16 mouse cellular contexts compared by ENCODE assay signal in the genomic region with DNA sequence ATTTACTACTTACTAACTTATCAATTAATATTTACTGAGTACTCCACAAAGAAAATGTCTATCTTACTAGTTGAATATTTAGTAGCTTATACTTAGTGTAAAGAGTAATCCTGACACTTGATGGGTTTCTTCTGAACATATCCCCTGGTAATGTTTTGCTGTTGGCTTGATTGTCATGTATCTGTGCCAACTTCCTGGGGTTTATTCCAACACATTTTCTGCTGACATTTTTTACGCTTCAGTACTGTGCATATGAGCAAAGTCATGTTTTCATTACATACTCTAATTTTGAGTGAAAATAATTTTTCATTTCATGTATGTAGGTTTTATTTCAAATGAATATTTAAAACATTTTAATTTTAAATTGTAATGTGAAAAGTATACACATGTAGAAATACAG. TPM values are rescaled to one million over a fixed set of nuclear protein-coding genes. Genes with fewer than 3 reads are reported as not detected.
"Had no signal": no experiment of that assay in that cellular context is flagged by ENCODE, and none has a peak within 500 bp of the region (broad histone marks: within the 10 kb centered on the region; RNA-seq: fewer than 3 reads in every experiment).

No protein-coding gene starts in this region.

- H3K4me3 ChIP-seq: layer of hippocampus, adult 2 months; limb, embryonic 12.5 days; midbrain, embryonic 13.5 days; neural tube, embryonic 12.5 days had no signal

- H3K27me3 ChIP-seq: limb, embryonic 12.5 days; midbrain, embryonic 13.5 days; neural tube, embryonic 12.5 days had no signal

- H3K4me1 ChIP-seq: limb, embryonic 12.5 days; midbrain, embryonic 13.5 days; neural tube, embryonic 12.5 days had no signal

- ATAC-seq: midbrain, embryonic 13.5 days had no signal

- H3K9me3 ChIP-seq: limb, embryonic 12.5 days; midbrain, embryonic 13.5 days; neural tube, embryonic 12.5 days had no signal

- H3K9ac ChIP-seq: limb, embryonic 12.5 days; midbrain, embryonic 13.5 days; neural tube, embryonic 12.5 days had no signal

- H3K36me3 ChIP-seq: limb, embryonic 12.5 days; midbrain, embryonic 13.5 days; neural tube, embryonic 12.5 days had no signal

- H3K4me2 ChIP-seq: limb, embryonic 12.5 days; midbrain, embryonic 13.5 days; neural tube, embryonic 12.5 days had no signal

- DNase-seq: kidney, postnatal 10 days; kidney, postnatal 4 days; thymus, postnatal 4 days had no signal

- H3K27ac ChIP-seq: layer of hippocampus, adult 2 months; limb, embryonic 12.5 days; midbrain, embryonic 13.5 days; neural tube, embryonic 12.5 days; stomach, postnatal 0 days had no signal

RNA-seq across cellular contexts. Expression of gene Ifnb1, which starts 12.3 kb away (rescaled TPM):
- total RNA-seq: layer of hippocampus, adult 2 months; layer of hippocampus, postnatal 10 days; left cerebral cortex, postnatal 36 days; megakaryocyte progenitor cell, adult 5-6 weeks; monocyte, adult 5-6 weeks; neutrophil, adult 5-6 weeks had no signal
- polyA plus RNA-seq: kidney, embryonic 14.5 days; limb, embryonic 12.5 days; liver, embryonic 14.5 days; lung, embryonic 16.5 days; midbrain, embryonic 13.5 days; neural tube, embryonic 12.5 days; stomach, postnatal 0 days had no signal

RNA-seq across cellular contexts. Expression of gene Ifna15, which starts 23.1 kb away (rescaled TPM):
- total RNA-seq: layer of hippocampus, adult 2 months; layer of hippocampus, postnatal 10 days; left cerebral cortex, postnatal 36 days; megakaryocyte progenitor cell, adult 5-6 weeks; monocyte, adult 5-6 weeks; neutrophil, adult 5-6 weeks had no signal
- polyA plus RNA-seq: kidney, embryonic 14.5 days; limb, embryonic 12.5 days; liver, embryonic 14.5 days; lung, embryonic 16.5 days; midbrain, embryonic 13.5 days; neural tube, embryonic 12.5 days; stomach, postnatal 0 days had no signal

RNA-seq across cellular contexts. Expression of gene Ifna14, which starts 36.7 kb away (rescaled TPM):
- total RNA-seq: layer of hippocampus, adult 2 months; layer of hippocampus, postnatal 10 days; left cerebral cortex, postnatal 36 days; megakaryocyte progenitor cell, adult 5-6 weeks; monocyte, adult 5-6 weeks; neutrophil, adult 5-6 weeks had no signal
- polyA plus RNA-seq: kidney, embryonic 14.5 days; limb, embryonic 12.5 days; liver, embryonic 14.5 days; lung, embryonic 16.5 days; midbrain, embryonic 13.5 days; neural tube, embryonic 12.5 days; stomach, postnatal 0 days had no signal

RNA-seq across cellular contexts. Expression of gene Ifna9, which starts 57.3 kb away (rescaled TPM):
- total RNA-seq: layer of hippocampus, adult 2 months; layer of hippocampus, postnatal 10 days; left cerebral cortex, postnatal 36 days; megakaryocyte progenitor cell, adult 5-6 weeks; monocyte, adult 5-6 weeks; neutrophil, adult 5-6 weeks had no signal
- polyA plus RNA-seq: kidney, embryonic 14.5 days; limb, embryonic 12.5 days; liver, embryonic 14.5 days; lung, embryonic 16.5 days; midbrain, embryonic 13.5 days; neural tube, embryonic 12.5 days; stomach, postnatal 0 days had no signal
